Comparison of ENCODE assay signal across 28 mouse cellular contexts in genomic region chr14:100187372-100187771, GRCm38 (mm10).
"Had no signal": no experiment of that assay in that cellular context is flagged by ENCODE, and none has a peak within 500 bp of the region (broad histone marks: within the 10 kb centered on the region; RNA-seq: fewer than 3 reads in every experiment).

No protein-coding gene starts in this region.

- ATAC-seq: liver, embryonic 12.5 days; liver, postnatal 0 days; lung, postnatal 0 days had no signal

- H3K27ac ChIP-seq: left cerebral cortex, adult 2 months; limb, embryonic 10.5 days; limb, embryonic 12.5 days; limb, embryonic 13.5 days; limb, embryonic 15.5 days; liver, embryonic 12.5 days; liver, embryonic 13.5 days; liver, embryonic 14.5 days; liver, embryonic 15.5 days; lung, embryonic 15.5 days; macrophage; neural tube, embryonic 12.5 days; neural tube, embryonic 13.5 days had no signal

- H3K36me3 ChIP-seq: limb, embryonic 12.5 days; limb, embryonic 13.5 days; limb, embryonic 15.5 days; liver, embryonic 12.5 days; liver, embryonic 13.5 days; liver, embryonic 15.5 days; lung, embryonic 15.5 days; neural tube, embryonic 12.5 days; neural tube, embryonic 13.5 days had no signal

- H3K4me3 ChIP-seq: left cerebral cortex, adult 2 months; limb, embryonic 10.5 days; limb, embryonic 12.5 days; limb, embryonic 13.5 days; limb, embryonic 15.5 days; liver, embryonic 12.5 days; liver, embryonic 13.5 days; liver, embryonic 15.5 days; lung, embryonic 15.5 days; megakaryocyte, embryonic 14.5 days; myocyte; neural tube, embryonic 12.5 days; neural tube, embryonic 13.5 days had no signal

- H3K4me2 ChIP-seq: limb, embryonic 12.5 days; limb, embryonic 13.5 days; limb, embryonic 15.5 days; liver, embryonic 11.5 days; liver, embryonic 12.5 days; liver, embryonic 13.5 days; liver, embryonic 15.5 days; lung, embryonic 14.5 days; lung, embryonic 15.5 days; neural tube, embryonic 12.5 days; neural tube, embryonic 13.5 days had no signal

- H3K9me3 ChIP-seq: limb, embryonic 10.5 days; limb, embryonic 12.5 days; limb, embryonic 13.5 days; limb, embryonic 15.5 days; liver, embryonic 12.5 days; liver, embryonic 13.5 days; liver, embryonic 15.5 days; lung, embryonic 15.5 days; neural tube, embryonic 12.5 days; neural tube, embryonic 13.5 days had no signal

- H3K27me3 ChIP-seq: limb, embryonic 12.5 days; limb, embryonic 13.5 days; limb, embryonic 15.5 days; liver, embryonic 12.5 days; liver, embryonic 13.5 days; liver, embryonic 15.5 days; lung, embryonic 15.5 days; megakaryocyte, embryonic 14.5 days; neural tube, embryonic 12.5 days; neural tube, embryonic 13.5 days had no signal

- DNase-seq: layer of hippocampus, postnatal 36 days; left cerebral cortex, postnatal 4 days; liver; liver, embryonic 13.5 days; liver, postnatal 0 days; lung, adult 18-20 months; lung, adult 2 months; lung, embryonic 14.5 days; lung, postnatal 10 days; lung, postnatal 14 days; lung, postnatal 36 days; lung, postnatal 4 days had no signal

- H3K9ac ChIP-seq: limb, embryonic 12.5 days; limb, embryonic 13.5 days; limb, embryonic 15.5 days; liver, embryonic 12.5 days; liver, embryonic 13.5 days; liver, embryonic 14.5 days; liver, embryonic 15.5 days; liver, postnatal 0 days; lung, embryonic 14.5 days; lung, embryonic 15.5 days; neural tube, embryonic 12.5 days; neural tube, embryonic 13.5 days had no signal

- H3K4me1 ChIP-seq: limb, embryonic 12.5 days; limb, embryonic 15.5 days; liver, embryonic 12.5 days; liver, embryonic 13.5 days; liver, embryonic 15.5 days; megakaryocyte, embryonic 14.5 days; neural tube, embryonic 12.5 days; neural tube, embryonic 13.5 days had no signal
